Mouse (Mus musculus): Measurements from ENCODE around the gene Pank3.

DNA sequence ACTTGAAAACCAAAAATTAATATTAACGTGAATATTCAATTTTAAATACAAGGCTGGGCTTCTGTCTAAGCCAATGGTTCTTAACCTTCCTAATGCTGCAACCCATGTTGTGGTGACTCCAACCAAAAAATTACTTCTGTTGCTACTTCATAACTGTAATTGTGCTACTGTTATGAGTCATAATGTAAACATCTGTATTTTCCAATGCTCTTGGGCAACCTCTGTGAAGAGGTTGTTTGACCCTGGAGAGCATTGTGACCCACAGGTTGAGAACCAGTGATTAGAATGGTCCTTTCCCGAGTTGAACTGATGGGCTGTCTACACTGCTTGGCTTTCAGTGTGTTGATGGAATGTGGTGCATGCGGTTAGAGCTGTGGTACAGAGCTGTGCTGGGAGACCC, 7.2 kb downstream of the Pank3 start:
- TF ChIP-seq CTCF (IDR thresholded peaks at IDR 0.05) (no peak), EP300 (IDR thresholded peaks at IDR 0.05; ENCODE audit: insufficient read depth, low read depth, low read length) (no peak)
